Mouse (Mus musculus) spleen, postnatal 0 days (tissue): ENCODE results near the gene Ago4. TPM values are rescaled to one million over a fixed set of nuclear protein-coding genes. Genes with fewer than 3 reads are reported as not detected.

Experiments used
- polyA plus RNA-seq: library from polyadenylated mRNA; unstranded; fragments of >200 nt; fragmentation: Nextera tagmentation; extraction: Ambion mirVana; gene quantifications from 2 replicates; pipeline ENCODE4 v1.2.1, GENCODE M21; 2015

Ago4 gene
- 1.3 and 1.4 TPM in 2 replicates for polyA plus RNA-seq

GRCm38 (mm10) chr4:126532827-126533728, at the start of gene Ago4:
TSS of gene Ago4 (minus strand) at chr4:126533472.

GRCm38 (mm10) chr4:126556809-126557711, 23.8 kb upstream of the Ago4 start, which contains the start of gene Clspn:
TSS of gene Clspn (plus strand) at chr4:126556935.

GRCm38 (mm10) chr4:126468285-126468901, 64.9 kb downstream of the Ago4 start, which contains the start of gene Ago1:
TSS of gene Ago1 (minus strand) at chr4:126468583.

Other genes starting within 250 kb of the Ago4 start
- gene Col8a2, start 246.7 kb downstream of the Ago4 start, polyA plus RNA-seq, result 9.0 and 12.0 TPM in 2 replicates
- gene Adprhl2, start 211.8 kb downstream of the Ago4 start, polyA plus RNA-seq, result 27.9 and 33.9 TPM in 2 replicates
- 1.5 and 2.9 TPM in 2 replicates for gene Tekt2, start 207.8 kb downstream of the Ago4 start, polyA plus RNA-seq
- 7.5 and 8.5 TPM in 2 replicates for gene Ago3, start 103.9 kb downstream of the Ago4 start, polyA plus RNA-seq
- gene Ago1, start 64.9 kb downstream of the Ago4 start, polyA plus RNA-seq, result 2.6 and 3.3 TPM in 2 replicates
- gene Clspn, start 23.5 kb upstream of the Ago4 start, polyA plus RNA-seq, result 58.1 and 77.2 TPM in 2 replicates
- 1.2 and 2.0 TPM in 2 replicates for gene 5730409E04Rik, start 76.3 kb upstream of the Ago4 start, polyA plus RNA-seq
- gene Psmb2, start 144.2 kb upstream of the Ago4 start, polyA plus RNA-seq, result 324 and 341 TPM in 2 replicates
- gene Tfap2e, start 202.8 kb upstream of the Ago4 start, polyA plus RNA-seq, result not detected in 2 replicates
- gene Ncdn, start 220.0 kb upstream of the Ago4 start, polyA plus RNA-seq, result 9.2 and 11.3 TPM in 2 replicates
- 10.4 and 12.5 TPM in 2 replicates for gene AU040320, start 220.1 kb upstream of the Ago4 start, polyA plus RNA-seq